Mouse (Mus musculus): ENCODE data around the gene Shroom3.

The Shroom3 gene

GRCm38 (mm10) chr5:92969926-92970325 lies 286.7 kb downstream of the Shroom3 start:
- DNase-seq (ENCODE audit: low spot score) = no peak

- DNase-seq (ENCODE audit: low spot score) = no peak
Observed at GRCm38 (mm10) chr5:92970480-92970879, 287.2 kb downstream of the Shroom3 start.

- DNase-seq (ENCODE audit: low spot score) = no peak
Observed at GRCm38 (mm10) chr5:92980393-92980792, 297.2 kb downstream of the Shroom3 start.

DNA sequence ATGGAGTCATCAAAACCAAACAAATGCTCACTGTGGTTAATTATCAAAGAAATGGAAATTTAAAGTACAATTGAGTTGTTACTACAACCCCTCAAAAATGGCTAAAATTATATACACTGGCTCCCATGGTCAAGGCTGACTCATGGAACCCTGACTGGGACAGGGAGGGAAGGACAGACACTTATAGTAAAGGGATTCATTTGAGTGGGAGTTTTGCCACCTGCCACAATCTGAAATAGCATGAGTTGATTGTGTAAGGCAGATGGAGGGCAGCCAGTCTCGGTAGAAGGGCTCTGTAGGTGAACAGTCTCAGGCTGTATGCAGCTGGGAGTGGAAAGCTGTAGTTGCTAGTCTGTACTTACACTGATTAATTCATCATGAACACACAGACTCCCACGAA lies 297.6 kb downstream of the Shroom3 start:
- DNase-seq (ENCODE audit: low spot score) = no peak

GRCm38 (mm10) chr5:92982673-92983072 lies 299.4 kb downstream of the Shroom3 start:
- no peak for DNase-seq (ENCODE audit: low spot score)

DNA sequence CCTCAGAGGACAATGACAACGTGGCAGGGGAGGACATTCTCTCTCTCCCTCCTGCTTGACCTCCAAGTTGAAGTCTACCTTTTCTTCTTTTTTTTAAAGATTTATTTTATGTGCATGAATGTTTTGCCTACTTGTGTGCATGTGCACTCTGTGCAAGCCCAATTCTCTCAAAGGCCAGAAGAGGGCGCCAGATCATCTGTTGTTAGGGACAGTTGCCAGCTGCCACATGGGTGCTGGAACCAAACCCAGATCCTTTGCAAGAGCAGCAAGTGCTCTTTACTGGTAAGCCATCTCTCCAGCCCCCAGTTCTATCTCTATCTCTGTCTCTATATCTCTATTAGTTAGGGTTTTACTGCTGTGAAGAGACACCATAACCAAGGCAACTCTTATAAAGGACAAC lies 300.7 kb downstream of the Shroom3 start:
- DNase-seq (ENCODE audit: low spot score) = no peak

DNA sequence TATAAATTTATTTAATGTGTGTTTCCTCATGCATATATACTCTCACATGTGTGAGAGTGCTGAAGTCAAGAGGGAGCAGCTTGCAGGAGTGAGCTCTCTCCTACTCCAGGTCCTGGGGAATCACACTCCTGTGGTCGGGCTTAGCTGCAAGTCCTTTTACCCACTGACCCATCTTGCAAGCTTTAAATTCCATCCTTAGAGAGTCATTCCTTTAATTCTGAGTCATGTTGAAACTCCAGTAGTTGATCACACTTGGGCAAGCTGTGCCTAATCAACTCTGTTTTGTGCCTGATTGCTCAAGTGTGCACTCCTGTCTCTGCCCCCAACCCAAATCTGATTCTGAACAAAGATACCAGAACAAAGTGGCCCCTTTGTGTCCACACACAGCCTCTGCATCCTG lies 301.5 kb downstream of the Shroom3 start:
- no peak for DNase-seq (ENCODE audit: low spot score)

DNA sequence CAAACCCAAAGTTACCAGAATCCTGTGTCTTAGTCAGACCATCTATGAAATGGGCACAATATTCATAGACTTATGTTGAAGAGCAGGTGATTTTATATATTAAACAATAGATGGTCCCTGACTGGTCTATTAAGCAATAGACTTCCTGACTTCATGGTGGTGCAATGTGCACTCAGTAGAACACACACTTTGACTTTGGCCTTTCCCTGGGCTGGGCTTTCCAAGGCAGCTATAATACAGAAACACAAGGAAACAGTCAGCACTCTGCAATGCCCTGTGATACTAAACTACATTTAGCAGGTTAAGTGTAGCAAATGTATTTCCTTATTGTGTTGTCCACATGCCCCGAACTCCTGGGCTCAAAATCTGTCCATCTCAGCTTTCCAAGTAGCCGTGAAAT lies 302.2 kb downstream of the Shroom3 start:
- DNase-seq (ENCODE audit: low spot score) = no peak

DNA sequence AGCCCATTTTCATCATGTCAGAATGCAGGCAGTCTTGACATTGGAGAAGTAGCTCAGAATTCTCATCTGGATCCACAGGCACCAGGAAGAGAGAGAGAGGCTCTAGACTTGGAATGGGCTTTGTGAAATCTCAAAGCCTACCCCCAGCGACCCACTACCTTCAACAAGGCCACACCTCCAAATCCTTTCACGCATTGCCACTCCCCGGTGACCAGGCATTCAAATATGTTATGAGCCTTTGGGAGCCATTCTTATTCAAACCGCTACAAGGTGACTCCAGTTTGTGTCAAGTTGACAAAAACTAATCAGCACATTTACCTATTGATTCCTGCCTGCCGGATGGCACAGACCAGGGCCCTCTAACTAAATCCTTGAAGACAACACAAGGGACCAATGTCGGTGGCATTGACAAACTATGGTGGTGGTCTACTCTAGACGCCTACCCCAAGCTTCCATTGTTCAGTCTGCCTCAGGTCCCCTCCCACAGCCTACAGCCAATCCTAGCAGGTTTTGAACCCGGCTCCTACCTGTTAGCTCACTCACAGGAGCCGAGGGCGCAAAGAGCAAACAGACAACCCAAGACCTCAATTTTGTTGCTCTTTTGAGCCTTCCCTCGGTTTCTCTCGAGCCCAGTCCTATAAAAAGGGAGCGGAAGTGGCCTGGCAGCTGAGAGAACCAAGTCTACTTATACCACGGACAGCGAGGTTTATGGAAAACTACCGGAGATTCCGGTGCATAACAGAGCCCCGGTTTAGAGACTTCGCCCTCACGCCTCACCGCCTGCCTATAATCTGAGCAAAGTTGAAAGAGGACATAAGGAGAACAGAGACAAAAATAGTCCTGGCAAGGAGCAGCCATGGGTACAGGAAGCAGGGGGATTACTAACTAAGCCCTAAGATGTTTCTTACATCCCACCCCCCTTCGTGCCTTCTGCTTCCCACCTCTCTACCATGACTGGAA lies 303.7 kb downstream of the Shroom3 start:
- DNase-seq (ENCODE audit: low spot score) = no peak

DNA sequence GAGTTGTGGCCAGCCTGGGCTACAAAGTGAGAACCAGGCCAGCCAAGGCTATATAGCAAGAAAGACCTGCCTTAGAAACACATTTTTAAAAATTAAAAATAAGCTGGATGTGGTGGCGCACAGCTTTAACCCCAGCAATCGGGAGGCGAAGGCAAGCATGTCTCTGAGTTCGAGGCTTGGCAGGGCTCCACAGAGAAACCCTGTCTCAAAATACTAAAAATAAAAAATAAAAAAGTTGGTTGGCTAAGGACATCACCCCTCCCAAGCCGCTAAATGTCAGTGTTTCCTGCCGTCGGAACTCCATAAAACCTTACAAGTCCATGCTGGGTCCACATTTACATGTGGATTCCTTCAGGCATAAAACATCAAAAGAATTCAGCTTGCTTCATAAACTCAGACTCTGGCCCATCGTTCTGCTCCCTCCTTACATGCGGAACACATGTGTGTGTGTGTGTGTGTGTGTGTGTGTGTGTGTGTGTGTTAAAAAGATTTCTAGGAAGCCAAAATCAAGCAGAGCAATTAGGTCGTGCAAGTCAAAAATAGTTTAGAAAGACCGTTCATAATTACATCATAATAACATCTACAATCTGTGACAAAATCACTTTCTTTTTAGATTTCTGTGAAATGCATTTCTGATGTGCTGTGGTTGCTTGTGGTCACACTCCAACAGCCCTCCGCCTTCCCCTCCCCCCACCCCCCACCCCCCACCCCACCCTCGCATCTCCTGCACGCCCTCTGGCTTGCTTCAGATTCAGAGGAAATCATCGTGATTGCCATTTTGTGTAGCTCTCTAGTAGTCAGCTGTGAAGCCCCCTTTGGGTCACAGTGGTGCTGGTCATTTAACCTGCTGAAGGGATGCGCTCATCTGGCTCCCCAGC lies 304.9 kb downstream of the Shroom3 start:
- no peak for DNase-seq (ENCODE audit: low spot score)

GRCm38 (mm10) chr5:92988769-92989356 lies 305.6 kb downstream of the Shroom3 start:
- DNase-seq (ENCODE audit: low spot score) = no peak

DNA sequence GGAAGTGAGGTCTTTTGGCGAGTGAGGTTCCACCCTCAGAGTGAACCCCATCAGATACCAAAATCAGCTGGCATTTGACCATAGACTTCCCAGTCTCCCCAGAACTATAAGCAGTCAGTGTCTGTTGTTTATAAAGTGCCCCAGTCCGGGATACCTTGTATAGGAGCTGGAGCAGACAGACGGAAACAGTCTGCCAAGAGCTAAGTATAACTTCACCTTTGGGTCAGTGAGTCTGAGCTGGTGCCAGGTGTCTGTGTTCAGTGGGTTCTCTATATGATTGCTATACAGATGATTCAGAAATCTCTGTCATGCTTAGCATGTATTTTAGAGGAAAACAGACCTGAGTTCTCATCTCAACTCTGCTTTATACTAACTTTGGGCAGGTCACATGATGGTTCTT lies 308.9 kb downstream of the Shroom3 start:
- DNase-seq (ENCODE audit: low spot score) = no peak

GRCm38 (mm10) chr5:92994309-92994708 lies 311.1 kb downstream of the Shroom3 start:
- no peak for DNase-seq (ENCODE audit: low spot score)

GRCm38 (mm10) chr5:92994861-92995260 lies 311.6 kb downstream of the Shroom3 start:
- no peak for DNase-seq (ENCODE audit: low spot score)

- DNase-seq (ENCODE audit: low spot score) = no peak
Observed at GRCm38 (mm10) chr5:92997428-92998120, 314.3 kb downstream of the Shroom3 start.

GRCm38 (mm10) chr5:92998494-92999016 lies 315.3 kb downstream of the Shroom3 start:
- DNase-seq (ENCODE audit: low spot score) = no peak

DNA sequence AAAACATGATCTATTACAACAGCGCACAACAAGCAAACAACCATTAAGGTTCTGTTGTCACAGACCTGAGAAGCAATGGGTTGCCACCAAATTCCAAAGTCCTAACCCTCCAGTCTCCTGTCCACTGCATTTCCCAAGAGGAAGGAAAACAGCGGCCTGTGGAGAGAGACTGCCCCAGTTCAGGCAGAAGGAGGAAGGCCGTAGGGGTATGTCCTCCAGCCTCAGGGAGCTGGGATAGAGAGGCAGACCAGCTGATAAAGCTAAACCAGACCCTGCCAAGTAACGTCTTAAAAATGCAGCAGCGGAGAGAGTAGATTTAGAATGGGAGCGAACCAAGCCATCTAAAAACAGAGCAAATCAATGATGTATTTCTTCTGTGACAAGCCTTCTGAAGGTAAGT lies 316.8 kb downstream of the Shroom3 start:
- no peak for DNase-seq (ENCODE audit: low spot score)

DNA sequence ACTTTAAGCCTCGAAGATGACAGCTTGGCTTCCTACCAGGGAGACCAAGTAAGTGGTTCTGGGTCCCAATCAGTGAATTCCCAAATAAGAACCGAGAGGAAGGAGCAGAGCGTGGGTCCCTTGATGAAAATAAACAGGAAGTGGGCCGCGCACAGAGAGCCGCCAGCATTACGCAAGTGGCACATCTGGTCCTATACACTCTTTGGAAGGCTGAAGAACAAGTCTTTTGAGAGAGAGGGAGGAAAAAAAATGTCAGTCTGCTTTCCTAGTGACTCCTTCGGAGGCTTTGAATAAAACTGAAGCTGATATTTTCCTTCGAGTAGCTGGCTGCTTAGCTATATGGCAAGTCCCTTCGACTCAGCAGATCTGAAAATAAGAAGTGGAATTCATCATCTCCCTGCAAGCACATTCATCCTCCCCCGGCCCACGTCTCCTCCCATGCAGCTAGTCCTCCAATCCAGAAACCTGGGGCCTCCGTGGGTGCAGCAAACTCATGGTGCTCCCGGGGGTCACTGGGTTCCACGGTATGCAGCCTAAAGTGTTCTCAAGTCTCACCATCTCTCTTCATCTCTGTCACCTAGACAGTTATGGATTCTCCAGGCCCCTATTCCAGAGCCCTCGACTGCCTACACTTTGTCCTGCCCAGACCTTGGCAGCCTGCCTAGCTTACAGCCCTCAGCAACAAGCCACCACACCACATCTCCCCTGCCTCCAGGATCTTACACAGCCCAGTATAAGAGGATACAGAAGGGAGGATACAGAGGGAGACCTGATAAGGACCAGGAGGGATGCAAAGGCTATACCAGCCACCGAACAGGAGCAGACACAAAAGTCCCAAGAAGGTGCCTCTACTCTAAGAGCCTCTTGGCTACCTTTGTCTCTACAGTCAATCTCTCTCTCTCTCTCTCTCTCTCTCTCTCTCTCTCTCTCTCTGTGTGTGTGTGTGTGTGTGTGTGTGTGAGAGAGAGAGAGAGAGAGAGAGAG lies 317.8 kb downstream of the Shroom3 start:
- DNase-seq (ENCODE audit: low spot score) = no peak

GRCm38 (mm10) chr5:93002615-93003014 lies 319.4 kb downstream of the Shroom3 start:
- DNase-seq (ENCODE audit: low spot score) = no peak

DNA sequence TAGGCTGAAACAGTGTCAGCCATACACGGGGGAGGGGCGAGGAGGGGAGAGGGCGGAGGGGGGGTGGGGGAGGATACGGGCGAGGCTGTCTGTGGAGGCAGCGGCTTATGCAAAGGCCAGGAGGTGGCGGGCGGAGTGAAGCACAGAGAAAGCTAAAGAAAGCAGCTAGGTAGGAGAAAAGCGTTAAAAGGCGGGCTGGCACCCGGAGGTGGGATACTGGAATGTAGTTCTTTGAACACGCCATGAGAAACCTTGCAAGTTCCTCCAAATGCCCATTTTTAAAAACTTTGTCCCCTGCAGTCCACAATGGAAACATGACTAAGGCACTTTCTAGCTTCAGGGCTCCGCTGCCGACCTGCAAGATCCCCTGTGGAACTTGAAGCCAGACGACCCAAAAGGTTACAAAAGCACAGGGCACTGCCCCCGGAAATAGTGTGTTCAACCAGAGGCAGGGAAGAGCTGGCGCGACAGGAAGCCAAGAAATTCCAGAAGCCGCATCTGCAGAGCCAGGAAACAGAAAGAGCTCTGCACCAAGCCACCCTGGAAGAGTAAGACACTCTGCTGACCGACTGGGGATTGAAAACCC lies 322.1 kb downstream of the Shroom3 start:
- DNase-seq (ENCODE audit: low spot score) = no peak
